Mouse (Mus musculus): ENCODE measurements around the gene Saa3.
"Not testable (repeated sequence)": the region's sequence is repeated elsewhere in the genome, so short reads cannot be mapped to it uniquely, and the experiment has no call there.

The Saa3 gene

GRCm38 (mm10) chr7:46710390-46710844 is 5.1 kb downstream of the Saa3 start, which contains the start of gene Saal1:
TSS of gene Saal1 (minus strand) at chr7:46710680.
- peak; percentile 96 for DNase-seq

GRCm38 (mm10) chr7:46700521-46701025 is 14.9 kb downstream of the Saa3 start:
- no peak for DNase-seq

- no peak for DNase-seq
Observed at GRCm38 (mm10) chr7:46696754-46697153, 18.7 kb downstream of the Saa3 start.

- no peak for DNase-seq
Observed at GRCm38 (mm10) chr7:46686827-46687226, 28.7 kb downstream of the Saa3 start.

GRCm38 (mm10) chr7:46680732-46681131 is 34.8 kb downstream of the Saa3 start:
- DNase-seq: no peak

- DNase-seq: not testable (repeated sequence)
Observed at GRCm38 (mm10) chr7:46679044-46679443, 36.5 kb downstream of the Saa3 start.

GRCm38 (mm10) chr7:46678417-46678816 is 37.1 kb downstream of the Saa3 start:
- no peak for DNase-seq

- DNase-seq: no peak
Observed at GRCm38 (mm10) chr7:46676808-46677360, 38.6 kb downstream of the Saa3 start.

- DNase-seq: no peak
Observed at GRCm38 (mm10) chr7:46675886-46676285, 39.6 kb downstream of the Saa3 start.

GRCm38 (mm10) chr7:46675061-46675460 is 40.4 kb downstream of the Saa3 start:
- DNase-seq: no peak

GRCm38 (mm10) chr7:46672160-46672672 is 43.3 kb downstream of the Saa3 start, which contains the start of gene Tph1:
TSS of gene Tph1 (minus strand) at chr7:46672537.
- no peak for DNase-seq

- DNase-seq: no peak
Observed at GRCm38 (mm10) chr7:46667256-46667655, 48.2 kb downstream of the Saa3 start.

GRCm38 (mm10) chr7:46665236-46665635 is 50.3 kb downstream of the Saa3 start:
- peak; percentile 53 for DNase-seq
